Mouse (Mus musculus): ENCODE measurements around the gene Awat2.

DNA sequence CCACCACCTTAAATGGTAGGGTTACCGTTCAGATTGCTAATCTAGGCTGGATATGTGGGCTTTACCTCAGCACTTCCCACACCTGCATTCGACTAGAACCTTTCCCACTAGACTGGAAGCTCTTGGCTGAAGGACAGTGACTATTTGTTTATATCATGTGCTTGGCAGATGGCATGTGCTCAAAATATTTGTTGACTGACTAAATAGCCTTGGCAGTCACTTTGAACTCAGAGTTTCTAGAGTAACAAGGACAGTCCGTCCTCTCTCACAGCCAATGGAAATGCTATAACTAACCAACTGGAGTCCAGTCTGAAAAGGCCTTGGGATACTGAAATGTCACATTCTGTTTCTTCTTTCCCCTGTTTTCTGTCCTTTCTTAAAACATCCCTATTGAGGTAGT lies 29.0 kb upstream of the Awat2 start:
- no peak for TF ChIP-seq GATA1 (IDR thresholded peaks at IDR 0.05; ENCODE audit: borderline replicate concordance, low read length)
- no peak for TF ChIP-seq FLI1 (IDR thresholded peaks at IDR 0.05; ENCODE audit: low read length)
